Mouse (Mus musculus) midbrain, embryonic 10.5 days (tissue): ENCODE data around the gene Arv1. TPM values are rescaled to one million over a fixed set of nuclear protein-coding genes. Genes with fewer than 3 reads are reported as not detected.

Experiments used
- DNase-seq: peaks from one replicate; pipeline ENCODE4 v3.0.0-alpha.2; 2017; ENCODE audit warnings: low spot score
- H3K27ac ChIP-seq: fragments of 300-500 bp; sonication (generic); replicated peaks from 2 replicates; pipeline ENCODE4 v1.5.1; 2016; ENCODE audit warnings: mild to moderate bottlenecking
- H3K27me3 ChIP-seq: fragments of 300-500 bp; sonication (generic); 2 replicates; pipeline ENCODE4 v1.6.1; 2016; ENCODE audit warnings: low read depth, mild to moderate bottlenecking; ENCODE audit not compliant: poor library complexity, severe bottlenecking
- H3K36me3 ChIP-seq: fragments of 300-500 bp; sonication (generic); 2 replicates; pipeline ENCODE4 v1.6.1; 2016; ENCODE audit warnings: mild to moderate bottlenecking, moderate library complexity
- H3K4me1 ChIP-seq: fragments of 300-500 bp; sonication (generic); 2 replicates; pipeline ENCODE4 v1.6.1; 2016
- H3K4me3 ChIP-seq: fragments of 300-500 bp; sonication (generic); 2 replicates; pipeline ENCODE4 v1.5.1; 2016; ENCODE audit warnings: mild to moderate bottlenecking, moderate library complexity
- H3K9me3 ChIP-seq: fragments of 300-500 bp; sonication (generic); replicated peaks from 2 replicates; pipeline ENCODE4 v1.6.1; 2016; ENCODE audit warnings: mild to moderate bottlenecking
- WGBS: fragments of 180-500 bp; shearing (Covaris S2); methylation state at CpG from one replicate; pipeline ENCODE4 v1.1.7; 2016; 5-methylcytosine and 5-hydroxymethylcytosine counted together
- polyA plus RNA-seq: library from polyadenylated mRNA; unstranded; fragments of >200 nt; fragmentation: Nextera tagmentation; extraction: Ambion mirVana; gene quantifications from 2 replicates; pipeline ENCODE4 v1.2.1, GENCODE M21; 2016

The Arv1 gene
- polyA plus RNA-seq, 1 experiment from 2014 or later: 35.4 TPM

- 90% methylated on average over 9 of the region's 9 CpGs for WGBS
- no peak for DNase-seq
- peaks cover 85% of the 10 kb centered on the region for H3K36me3 ChIP-seq
These were observed 20.9 kb upstream of the Arv1 start for GRCm38 (mm10) chr8:124701023-124701422.

GRCm38 (mm10) chr8:124702183-124702582, 19.8 kb upstream of the Arv1 start:
- Histone ChIP-seq H3K27ac (no peak overlapping the region), H3K27me3 (no peaks in the 10 kb centered on the region), H3K9me3 (no peaks in the 10 kb centered on the region), H3K36me3 (peaks cover 86% of the 10 kb centered on the region), H3K4me1 (no peaks in the 10 kb centered on the region), H3K4me3 (no peak overlapping the region)
- no peak for DNase-seq
- WGBS: 89% methylated on average over 3 of the region's 3 CpGs

More at GRCm38 (mm10) chr8:124701023-124701422, 20.9 kb upstream of the Arv1 start:
- Histone ChIP-seq H3K27ac (no peak overlapping the region), H3K4me1 (no peaks in the 10 kb centered on the region), H3K9me3 (no peaks in the 10 kb centered on the region), H3K4me3 (no peak overlapping the region), H3K27me3 (no peaks in the 10 kb centered on the region)

GRCm38 (mm10) chr8:124703526-124703925, 18.4 kb upstream of the Arv1 start:
- Histone ChIP-seq H3K27ac (no peak overlapping the region), H3K36me3 (peaks cover 83% of the 10 kb centered on the region), H3K9me3 (no peaks in the 10 kb centered on the region), H3K4me3 (no peak overlapping the region), H3K27me3 (no peaks in the 10 kb centered on the region), H3K4me1 (no peaks in the 10 kb centered on the region)
- DNase-seq: no peak
- 92% methylated on average over 4 of the region's 4 CpGs for WGBS

GRCm38 (mm10) chr8:124704376-124704775, 17.6 kb upstream of the Arv1 start:
- Histone ChIP-seq H3K36me3 (peaks cover 85% of the 10 kb centered on the region), H3K4me3 (no peak overlapping the region), H3K9me3 (no peaks in the 10 kb centered on the region), H3K4me1 (no peaks in the 10 kb centered on the region), H3K27me3 (no peaks in the 10 kb centered on the region), H3K27ac (no peak overlapping the region)
- no peak for DNase-seq
- WGBS: 95% methylated on average over 4 of the region's 4 CpGs

GRCm38 (mm10) chr8:124705823-124706222, 16.1 kb upstream of the Arv1 start:
- H3K36me3 ChIP-seq: peaks cover 83% of the 10 kb centered on the region
- no peaks in the 10 kb centered on the region for H3K27me3 ChIP-seq
- 95% methylated on average over 8 of the region's 8 CpGs for WGBS
- no peaks in the 10 kb centered on the region for H3K4me1 ChIP-seq
- H3K27ac ChIP-seq: no peak overlapping the region
- no peaks in the 10 kb centered on the region for H3K9me3 ChIP-seq
- no peak overlapping the region for H3K4me3 ChIP-seq
- no peak for DNase-seq

GRCm38 (mm10) chr8:124713207-124713606, 8.7 kb upstream of the Arv1 start:
- Histone ChIP-seq H3K36me3 (peaks cover 64% of the 10 kb centered on the region), H3K9me3 (no peaks in the 10 kb centered on the region)

GRCm38 (mm10) chr8:124715736-124716135, 6.2 kb upstream of the Arv1 start:
- WGBS: 91% methylated on average over 8 of the region's 8 CpGs
- H3K9me3 ChIP-seq: no peaks in the 10 kb centered on the region
- no peak overlapping the region for H3K27ac ChIP-seq
- H3K36me3 ChIP-seq: peaks cover 47% of the 10 kb centered on the region
- H3K4me1 ChIP-seq: peaks cover 15% of the 10 kb centered on the region
- DNase-seq: no peak
- H3K27me3 ChIP-seq: no peaks in the 10 kb centered on the region
- no peak overlapping the region for H3K4me3 ChIP-seq

More at GRCm38 (mm10) chr8:124713207-124713606, 8.7 kb upstream of the Arv1 start:
- H3K4me3 ChIP-seq: no peak overlapping the region
- no peaks in the 10 kb centered on the region for H3K27me3 ChIP-seq
- WGBS: 94% methylated on average over 6 of the region's 6 CpGs
- H3K27ac ChIP-seq: no peak overlapping the region
- H3K4me1 ChIP-seq: 0 out of 2 replicates have a peak, but pooled peaks cover 7% of the 10 kb centered on the region
- DNase-seq: no peak

GRCm38 (mm10) chr8:124720133-124720532, 1.8 kb upstream of the Arv1 start:
- no peaks in the 10 kb centered on the region for H3K27me3 ChIP-seq
- H3K4me1 ChIP-seq: peaks cover 35% of the 10 kb centered on the region
- whole genome bisulfite sequencing: 79% methylated on average over 7 of the region's 7 CpGs
- H3K36me3 ChIP-seq: peaks cover 18% of the 10 kb centered on the region
- no peak for DNase-seq
- H3K27ac ChIP-seq: no peak overlapping the region
- no peaks in the 10 kb centered on the region for H3K9me3 ChIP-seq
- H3K4me3 ChIP-seq: peak overlapping the region; percentile 98

GRCm38 (mm10) chr8:124720938-124721861, 739 bp upstream of the Arv1 start:
- 2% methylated on average over 31 of the region's 31 CpGs for WGBS
- Histone ChIP-seq H3K36me3 (peaks cover 26% of the 10 kb centered on the region), H3K4me3 (peak overlapping the region; percentile 98)

GRCm38 (mm10) chr8:124724301-124724700, 2.4 kb downstream of the Arv1 start:
- Histone ChIP-seq H3K36me3 (peaks cover 47% of the 10 kb centered on the region), H3K27me3 (no peaks in the 10 kb centered on the region), H3K4me3 (no peak overlapping the region), H3K9me3 (no peaks in the 10 kb centered on the region), H3K4me1 (peaks cover 28% of the 10 kb centered on the region), H3K27ac (no peak overlapping the region)
- WGBS: 93% methylated on average over 7 of the region's 7 CpGs
- no peak for DNase-seq

More at GRCm38 (mm10) chr8:124720938-124721861, 739 bp upstream of the Arv1 start:
- Histone ChIP-seq H3K9me3 (no peaks in the 10 kb centered on the region), H3K27ac (peak overlapping the region; percentile 91), H3K4me1 (peaks cover 29% of the 10 kb centered on the region), H3K27me3 (no peaks in the 10 kb centered on the region)
- DNase-seq: peak; percentile 20

- no peak overlapping the region for H3K4me3 ChIP-seq
- 89% methylated on average over 8 of the region's 8 CpGs for WGBS
- H3K27ac ChIP-seq: no peak overlapping the region
- H3K36me3 ChIP-seq: peaks cover 95% of the 10 kb centered on the region
- no peaks in the 10 kb centered on the region for H3K4me1 ChIP-seq
- no peaks in the 10 kb centered on the region for H3K9me3 ChIP-seq
- H3K27me3 ChIP-seq: no peaks in the 10 kb centered on the region
- DNase-seq: no peak
These were observed 10.9 kb downstream of the Arv1 start for GRCm38 (mm10) chr8:124732828-124733227.

- Histone ChIP-seq H3K36me3 (peaks cover 82% of the 10 kb centered on the region), H3K27me3 (no peaks in the 10 kb centered on the region), H3K27ac (no peak overlapping the region), H3K4me1 (no peaks in the 10 kb centered on the region), H3K4me3 (no peak overlapping the region), H3K9me3 (no peaks in the 10 kb centered on the region)
- no peak for DNase-seq
- WGBS: 79% methylated on average over 3 of the region's 3 CpGs
These were observed 13.5 kb downstream of the Arv1 start for GRCm38 (mm10) chr8:124735371-124735911.

GRCm38 (mm10) chr8:124739268-124739667, 17.3 kb downstream of the Arv1 start:
- Histone ChIP-seq H3K4me3 (no peak overlapping the region), H3K4me1 (peaks cover 5% of the 10 kb centered on the region; the same call in 1 of the 2 replicates), H3K27ac (no peak overlapping the region), H3K9me3 (no peaks in the 10 kb centered on the region), H3K36me3 (peaks cover 57% of the 10 kb centered on the region), H3K27me3 (no peaks in the 10 kb centered on the region)
- WGBS: 98% methylated on average over 1 of the region's 1 CpGs
- no peak for DNase-seq
